Mouse (Mus musculus) CH12.LX (cell line): Measurements from ENCODE around the gene Rin3.

Source experiments
- CHD1 ChIP-seq: IDR thresholded peaks from 2 replicates; pipeline ENCODE4 v1.6.1; 2012; ENCODE audit warnings: low read depth, low read length, improper control_type of control experiment, inconsistent platforms
- CTCF ChIP-seq, 2 experiments: IDR thresholded peaks in 1 of 2; conservative IDR thresholded peaks in 1 of 2; 2 replicates each; pipeline ENCODE4 v1.5.1; 2011 to 2012; ENCODE audit warnings: low read depth in 2 of 2, low read length in 2 of 2, improper control_type of control experiment in 1 of 2, inconsistent platforms in 1 of 2, mild to moderate bottlenecking in 1 of 2, moderate library complexity in 1 of 2
- EP300 ChIP-seq: IDR thresholded peaks from 2 replicates; pipeline ENCODE4 v1.6.1; 2011; ENCODE audit warnings: low read length, improper control_type of control experiment
- HCFC1 ChIP-seq: IDR thresholded peaks from 2 replicates; pipeline ENCODE4 v1.6.1; 2012; ENCODE audit warnings: low read depth, mild to moderate bottlenecking, inconsistent platforms, low read length, improper control_type of control experiment
- NELFE ChIP-seq: IDR thresholded peaks from 2 replicates; pipeline ENCODE4 v1.6.1; 2011; ENCODE audit warnings: low read depth, low read length, improper control_type of control experiment
- POLR2A ChIP-seq: IDR thresholded peaks from 2 replicates; pipeline ENCODE4 v1.6.1; 2011; ENCODE audit warnings: low read depth, mild to moderate bottlenecking, improper control_type of control experiment, low read length
- POLR2AphosphoS2 ChIP-seq: IDR thresholded peaks from 2 replicates; pipeline ENCODE4 v1.6.1; 2011; ENCODE audit warnings: low read depth, low read length, improper control_type of control experiment
- ZC3H11A ChIP-seq: IDR thresholded peaks from 2 replicates; pipeline ENCODE4 v1.6.1; 2012; ENCODE audit warnings: low read depth, mild to moderate bottlenecking, inconsistent platforms, low read length, improper control_type of control experiment

- TF ChIP-seq CTCF (conservative IDR thresholded peaks at IDR 0.05 in 1 of 2, IDR thresholded peaks at IDR 0.05 in 1 of 2; ENCODE audit: low read depth in 2 of 2, low read length in 2 of 2), result no peak
- no peak for TF ChIP-seq EP300
- TF ChIP-seq CHD1, result no peak
- TF ChIP-seq NELFE, result no peak
- TF ChIP-seq POLR2A, result no peak
- no peak for TF ChIP-seq ZC3H11A
- no peak for TF ChIP-seq POLR2AphosphoS2
- TF ChIP-seq HCFC1, result no peak
Measured at GRCm38 (mm10) chr12:102319150-102319549, 36.3 kb downstream of the Rin3 start.
